Mouse (Mus musculus) heart, embryonic 11.5 days (tissue): ENCODE measurements around the gene Flot2. TPM values are rescaled to one million over a fixed set of nuclear protein-coding genes. Genes with fewer than 3 reads are reported as not detected.
"Not testable (repeated sequence)": the region's sequence is repeated elsewhere in the genome, so short reads cannot be mapped to it uniquely, and the experiment has no call there.

Source experiments
- ATAC-seq: fragments of 200-750 bp; cut with Nextera tagmentation; replicated peaks from 2 replicates; pipeline ENCODE4 v1.8.0; 2017; ENCODE audit warnings: moderate library complexity; ENCODE audit not compliant: insufficient number of reproducible peaks, low FRiP score, low TSS enrichment
- H3K27ac ChIP-seq: fragments of 300-500 bp; sonication (generic); 2 replicates; pipeline ENCODE4 v1.5.1; 2014; ENCODE audit warnings: mild to moderate bottlenecking, low read depth, low read length
- H3K27me3 ChIP-seq: fragments of 300-500 bp; sonication (generic); 2 replicates; pipeline ENCODE4 v1.6.1; 2014; ENCODE audit warnings: mild to moderate bottlenecking, low read length, mixed read lengths; ENCODE audit not compliant: control insufficient read depth, insufficient read depth
- H3K36me3 ChIP-seq: fragments of 300-500 bp; sonication (generic); 2 replicates; pipeline ENCODE4 v1.6.1; 2014; ENCODE audit warnings: mild to moderate bottlenecking, low read length, moderate library complexity, mixed read lengths; ENCODE audit not compliant: control insufficient read depth, insufficient read depth
- H3K4me1 ChIP-seq: fragments of 300-500 bp; sonication (generic); 2 replicates; pipeline ENCODE4 v1.6.1; 2014; ENCODE audit warnings: low read length; ENCODE audit not compliant: control insufficient read depth, insufficient read depth
- H3K4me2 ChIP-seq: fragments of 300-500 bp; sonication (generic); 2 replicates; pipeline ENCODE4 v1.6.1; 2014; ENCODE audit warnings: mild to moderate bottlenecking, moderate library complexity
- H3K4me3 ChIP-seq: fragments of 300-500 bp; sonication (generic); 2 replicates; pipeline ENCODE4 v1.5.1; 2014; ENCODE audit warnings: low read depth, low read length
- H3K9ac ChIP-seq: fragments of 300-500 bp; sonication (generic); 2 replicates; pipeline ENCODE4 v1.6.1; 2014; ENCODE audit warnings: mild to moderate bottlenecking, low read depth, low read length, moderate library complexity
- H3K9me3 ChIP-seq: fragments of 300-500 bp; sonication (generic); replicated peaks from 2 replicates; pipeline ENCODE4 v1.6.1; 2016; ENCODE audit warnings: low read length; ENCODE audit not compliant: control insufficient read depth
- WGBS: fragments of 180-500 bp; shearing (Covaris S2); extraction: QIAGEN DNeasy Blood & Tissue Kit; methylation state at CpG from one replicate; pipeline ENCODE4 v1.1.7; 2014; ENCODE audit not compliant: insufficient replicate concordance; 5-methylcytosine and 5-hydroxymethylcytosine counted together
- polyA plus RNA-seq: library from polyadenylated mRNA; unstranded; fragments of >200 nt; fragmentation: Nextera tagmentation; extraction: Ambion mirVana; gene quantifications from 2 replicates; pipeline ENCODE4 v1.2.1, GENCODE M21; 2014

The Flot2 gene
- polyA plus RNA-seq, 1 experiment from 2014 or later, result 62.0 TPM

GRCm38 (mm10) chr11:78048637-78049036 lies 10.9 kb downstream of the Flot2 start:
- H3K4me3 ChIP-seq, H3K4me2 ChIP-seq, H3K9me3 ChIP-seq, H3K4me1 ChIP-seq, H3K27ac ChIP-seq, H3K36me3 ChIP-seq, ATAC-seq, H3K27me3 ChIP-seq, H3K9ac ChIP-seq: not testable (repeated sequence)
- WGBS, result 100% methylated on average over 3 of the region's 4 CpGs

- H3K4me3 ChIP-seq, result no peak overlapping the region
- no peaks in the 10 kb centered on the region for H3K4me1 ChIP-seq
- no peak overlapping the region for H3K4me2 ChIP-seq
- H3K9ac ChIP-seq, result no peak overlapping the region
- 77% methylated on average over 8 of the region's 8 CpGs for WGBS
- H3K9me3 ChIP-seq, result no peaks in the 10 kb centered on the region
- H3K27me3 ChIP-seq, result no peaks in the 10 kb centered on the region
- peaks cover 2% of the 10 kb centered on the region; the same call in 1 of the 2 replicates for H3K36me3 ChIP-seq
- ATAC-seq, result no peak
- no peak overlapping the region for H3K27ac ChIP-seq
Observed at GRCm38 (mm10) chr11:78053078-78053477, 15.3 kb downstream of the Flot2 start.

- Histone ChIP-seq H3K27me3 (no peaks in the 10 kb centered on the region), H3K4me2 (no peak overlapping the region), H3K27ac (no peak overlapping the region), H3K4me1 (0 out of 2 replicates have a peak, but pooled peaks cover under 1% of the 10 kb centered on the region), H3K9ac (no peak overlapping the region), H3K9me3 (no peaks in the 10 kb centered on the region), H3K4me3 (no peak overlapping the region), H3K36me3 (peaks cover 2% of the 10 kb centered on the region; the same call in 1 of the 2 replicates)
- ATAC-seq, result no peak
- WGBS, result 82% methylated on average over 8 of the region's 8 CpGs
Observed at GRCm38 (mm10) chr11:78056946-78057345, 19.2 kb downstream of the Flot2 start.

GRCm38 (mm10) chr11:78059833-78060757 lies 22.4 kb downstream of the Flot2 start:
- Histone ChIP-seq H3K4me2 (no peak overlapping the region), H3K4me3 (no peak overlapping the region), H3K27ac (no peak overlapping the region), H3K9me3 (no peaks in the 10 kb centered on the region), H3K9ac (peak overlapping the region; percentile 30; the same call in 1 of the 2 replicates), H3K36me3 (peaks cover 2% of the 10 kb centered on the region; the same call in 1 of the 2 replicates), H3K27me3 (no peaks in the 10 kb centered on the region), H3K4me1 (0 out of 2 replicates have a peak, but pooled peaks cover 3% of the 10 kb centered on the region)
- peak; percentile 69; the same call in 1 of the 2 replicates for ATAC-seq
- 52% methylated on average over 9 of the region's 9 CpGs for WGBS

GRCm38 (mm10) chr11:78062563-78062962 lies 24.8 kb downstream of the Flot2 start:
- no peak overlapping the region for H3K4me3 ChIP-seq
- H3K4me1 ChIP-seq, result 0 out of 2 replicates have a peak, but pooled peaks cover 3% of the 10 kb centered on the region
- H3K9me3 ChIP-seq, result no peaks in the 10 kb centered on the region
- H3K27ac ChIP-seq, result peak overlapping the region; percentile 4; the same call in 1 of the 2 replicates
- H3K36me3 ChIP-seq, result peaks cover 2% of the 10 kb centered on the region; the same call in 1 of the 2 replicates
- H3K4me2 ChIP-seq, result no peak overlapping the region
- WGBS, result 53% methylated on average over 1 of the region's 1 CpGs
- H3K9ac ChIP-seq, result no peak overlapping the region
- ATAC-seq, result no peak
- no peaks in the 10 kb centered on the region for H3K27me3 ChIP-seq

GRCm38 (mm10) chr11:78065906-78066305 lies 28.2 kb downstream of the Flot2 start:
- H3K9me3 ChIP-seq, result no peaks in the 10 kb centered on the region
- no peak overlapping the region; the same call in 1 of the 2 replicates for H3K9ac ChIP-seq
- H3K4me2 ChIP-seq, result peak overlapping the region; percentile 11; the same call in 1 of the 2 replicates
- no peaks in the 10 kb centered on the region for H3K27me3 ChIP-seq
- ATAC-seq, result peak; percentile 74
- 22% methylated on average over 2 of the region's 2 CpGs for WGBS
- peak overlapping the region; percentile 82 for H3K27ac ChIP-seq
- H3K4me1 ChIP-seq, result peaks cover 7% of the 10 kb centered on the region; the same call in 1 of the 2 replicates
- no peaks in the 10 kb centered on the region for H3K36me3 ChIP-seq
- H3K4me3 ChIP-seq, result no peak overlapping the region

- peak overlapping the region; percentile 82 for H3K27ac ChIP-seq
- no peaks in the 10 kb centered on the region for H3K36me3 ChIP-seq
- H3K27me3 ChIP-seq, result no peaks in the 10 kb centered on the region
- no peak overlapping the region for H3K4me3 ChIP-seq
- no peaks in the 10 kb centered on the region for H3K9me3 ChIP-seq
- ATAC-seq, result no peak
- no peak overlapping the region for H3K4me2 ChIP-seq
- H3K4me1 ChIP-seq, result peaks cover 7% of the 10 kb centered on the region; the same call in 1 of the 2 replicates
- H3K9ac ChIP-seq, result peak overlapping the region; percentile 46
- 67% methylated on average over 2 of the region's 2 CpGs for WGBS
Observed at GRCm38 (mm10) chr11:78066641-78067040, 28.9 kb downstream of the Flot2 start.

- Histone ChIP-seq H3K4me1 (peaks cover 3% of the 10 kb centered on the region; the same call in 1 of the 2 replicates), H3K4me2 (no peak overlapping the region), H3K9ac (no peak overlapping the region), H3K27ac (peak overlapping the region; percentile 32; the same call in 1 of the 2 replicates), H3K9me3 (no peaks in the 10 kb centered on the region), H3K4me3 (no peak overlapping the region), H3K27me3 (no peaks in the 10 kb centered on the region), H3K36me3 (no peaks in the 10 kb centered on the region)
- WGBS, result 69% methylated on average over 5 of the region's 5 CpGs
- no peak for ATAC-seq
Observed at GRCm38 (mm10) chr11:78067566-78067965, 29.8 kb downstream of the Flot2 start.
